Mouse (Mus musculus) thymus, adult 2 months (tissue): ENCODE measurements around the gene Adprhl1.

ENCODE experiments used
- CTCF ChIP-seq: fragments of 200-500 bp; IDR thresholded peaks from 2 replicates; pipeline ENCODE4 v1.5.1; 2012; ENCODE audit warnings: mild to moderate bottlenecking, control low read depth, low read length, moderate library complexity, borderline replicate concordance; ENCODE audit not compliant: control insufficient read depth, poor library complexity, insufficient read depth; ENCODE audit errors: extremely low read depth
- POLR2A ChIP-seq: fragments of 200-500 bp; IDR thresholded peaks from 2 replicates; pipeline ENCODE4 v1.6.1; 2012; ENCODE audit warnings: mild to moderate bottlenecking, low read length, control low read depth, moderate library complexity; ENCODE audit not compliant: control insufficient read depth, poor library complexity, insufficient read depth; ENCODE audit errors: extremely low read depth

DNA sequence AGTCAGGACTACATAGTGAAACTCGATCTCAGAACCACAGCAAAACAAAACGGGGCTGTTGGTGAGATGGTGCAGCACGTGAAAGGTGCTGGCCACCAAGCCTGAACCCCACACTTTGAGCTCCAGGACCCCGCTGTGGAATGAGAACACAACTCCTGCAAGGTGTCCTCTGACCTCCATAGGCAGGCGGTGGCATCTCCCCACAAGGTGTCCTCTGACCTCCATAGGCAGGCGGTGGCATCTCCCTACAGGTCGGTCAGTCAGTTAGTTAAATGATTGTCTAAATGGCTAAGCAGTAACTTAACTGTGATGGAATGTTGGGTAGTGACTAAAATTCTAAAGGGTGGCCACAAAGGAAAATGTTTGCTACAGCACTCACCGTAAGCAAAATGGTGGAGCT lies 45.6 kb upstream of the Adprhl1 start:
- no peak for TF ChIP-seq CTCF
- no peak for TF ChIP-seq POLR2A
